Mouse (Mus musculus): Measurements from ENCODE around the gene Igfbp4.

The Igfbp4 gene

GRCm38 (mm10) chr11:99084366-99084765 is 43.3 kb downstream of the Igfbp4 start:
- no peak for DNase-seq

DNA sequence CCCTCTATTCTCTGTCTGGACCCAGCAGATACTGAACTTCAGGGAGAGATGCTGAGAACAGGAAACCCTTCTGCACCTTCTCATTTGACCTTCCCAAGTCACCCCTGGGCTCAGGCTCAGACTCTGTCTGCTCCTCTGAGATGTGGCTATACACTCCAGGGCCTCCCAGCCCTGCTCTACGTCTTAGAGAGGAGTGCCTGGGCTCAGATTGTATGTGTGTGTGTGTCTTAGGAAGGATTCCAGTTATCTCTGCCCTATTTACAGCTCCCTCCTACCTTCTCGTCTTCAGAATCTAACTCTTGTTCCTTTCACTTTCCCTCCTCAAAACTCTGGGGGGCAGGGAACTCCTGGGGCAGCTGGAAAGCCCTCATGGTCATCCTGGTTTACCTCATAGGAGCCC is 47.4 kb downstream of the Igfbp4 start:
- no peak for DNase-seq

DNA sequence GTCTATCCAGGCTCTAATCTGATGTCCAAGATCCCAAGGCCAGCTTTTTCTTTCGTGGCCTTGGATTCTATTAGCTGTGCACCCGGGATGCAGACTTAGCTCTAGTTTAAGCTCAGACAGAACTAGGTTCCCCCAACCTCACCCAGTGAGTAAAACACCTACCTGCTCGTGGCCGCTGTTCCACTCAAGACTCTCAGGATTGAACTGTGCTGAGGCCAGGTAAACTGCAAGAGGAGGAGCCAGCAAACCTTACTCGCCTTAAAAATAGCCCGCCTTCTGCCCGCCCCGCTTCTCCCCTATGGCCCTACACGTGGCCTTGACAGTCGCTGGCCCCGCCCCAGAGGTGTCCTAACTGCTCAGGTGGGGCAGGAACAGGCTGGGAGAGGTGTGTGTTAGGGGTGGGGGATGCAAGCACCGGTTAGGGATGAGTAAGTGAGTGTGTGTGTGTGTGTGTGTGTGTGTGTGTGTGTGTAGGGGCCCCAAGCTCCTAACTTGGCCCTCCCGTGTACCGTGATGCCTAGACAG is 48.1 kb downstream of the Igfbp4 start, which contains the start of gene Tns4:
Gene Tns4 (minus strand): TSS at position 230 of the 525 bp plus-strand sequence.
- no peak for DNase-seq

DNA sequence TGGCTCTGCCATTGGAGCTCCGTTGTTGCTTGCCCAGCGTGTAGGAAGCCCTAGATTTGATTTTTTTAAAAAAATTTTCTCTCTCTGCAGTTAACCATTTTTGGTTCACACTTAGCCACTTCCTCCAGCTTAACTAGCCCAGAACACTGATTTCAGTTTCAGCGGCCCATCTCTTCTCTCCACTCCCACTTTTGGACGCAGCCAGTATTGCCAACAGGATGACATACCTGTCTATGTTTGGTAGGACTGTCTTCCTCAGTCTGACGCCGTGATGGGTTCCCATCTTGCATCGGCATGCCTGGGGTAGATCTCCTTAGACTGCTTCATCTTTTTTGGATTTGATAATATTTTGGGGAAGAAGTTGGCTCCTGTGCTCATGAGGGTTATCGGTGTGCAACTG is 49.3 kb downstream of the Igfbp4 start:
- DNase-seq: no peak

DNA sequence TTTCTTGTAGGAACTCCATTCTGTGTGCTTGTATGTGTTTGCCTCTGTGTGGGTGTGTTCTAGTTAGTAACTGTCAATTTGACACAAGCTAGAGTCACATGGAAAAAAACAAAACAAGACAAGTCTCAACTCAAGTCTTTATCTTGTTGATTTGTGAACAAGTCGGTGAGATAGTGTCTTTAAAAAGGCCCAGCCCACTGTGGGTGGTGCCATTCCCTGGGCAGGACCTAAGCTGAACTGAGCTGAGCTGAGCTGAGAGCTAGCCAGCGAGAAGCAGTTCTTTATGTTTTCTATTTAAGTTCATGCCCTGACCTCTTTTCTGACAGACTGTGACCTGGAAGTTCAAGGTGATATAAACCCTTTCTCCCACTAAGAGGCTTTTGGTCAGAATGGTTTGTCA is 50.6 kb downstream of the Igfbp4 start:
- DNase-seq: no peak

DNA sequence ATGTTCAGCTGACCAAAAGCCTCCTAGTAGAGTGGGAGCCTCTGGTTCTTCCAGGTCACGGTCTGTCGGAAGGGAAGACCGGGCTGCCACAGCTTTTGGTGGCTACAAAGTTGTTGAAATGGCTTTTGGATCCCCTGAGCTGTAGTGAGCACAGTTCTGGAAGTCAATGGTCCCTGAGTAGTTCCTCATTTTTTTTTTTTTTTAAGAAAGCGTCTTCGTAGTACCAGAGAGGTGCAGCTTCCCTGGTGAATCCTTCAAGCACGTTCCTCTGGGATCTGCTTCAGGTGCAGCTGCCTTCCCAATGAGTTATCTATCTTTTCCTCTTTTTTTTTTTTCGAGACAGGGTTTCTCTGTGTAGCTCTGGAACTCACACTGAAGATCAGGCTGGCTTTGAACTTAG is 52.7 kb downstream of the Igfbp4 start:
- DNase-seq: no peak

GRCm38 (mm10) chr11:99094911-99095676 is 54.0 kb downstream of the Igfbp4 start:
- DNase-seq: no peak

DNA sequence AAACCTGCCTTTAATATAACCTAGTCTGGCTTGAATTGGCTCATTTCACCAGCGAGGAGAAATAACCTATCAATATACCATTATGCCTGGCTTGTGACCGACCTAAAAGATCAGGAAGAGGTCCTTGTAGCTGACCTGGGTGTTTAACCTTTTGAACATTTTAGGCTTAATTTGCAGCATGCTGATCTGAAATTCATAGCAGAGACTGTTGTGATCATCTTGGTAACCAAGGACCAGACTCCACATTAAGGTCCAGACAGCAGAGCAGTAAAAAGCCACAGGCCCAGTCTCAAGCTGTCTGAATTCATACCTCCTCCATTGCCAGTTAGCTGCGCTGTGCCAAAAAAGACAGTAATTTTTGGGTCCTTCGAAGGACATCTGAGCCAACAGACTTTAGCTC is 54.7 kb downstream of the Igfbp4 start:
- DNase-seq: no peak

GRCm38 (mm10) chr11:99096417-99096816 is 55.4 kb downstream of the Igfbp4 start:
- no peak for DNase-seq

DNA sequence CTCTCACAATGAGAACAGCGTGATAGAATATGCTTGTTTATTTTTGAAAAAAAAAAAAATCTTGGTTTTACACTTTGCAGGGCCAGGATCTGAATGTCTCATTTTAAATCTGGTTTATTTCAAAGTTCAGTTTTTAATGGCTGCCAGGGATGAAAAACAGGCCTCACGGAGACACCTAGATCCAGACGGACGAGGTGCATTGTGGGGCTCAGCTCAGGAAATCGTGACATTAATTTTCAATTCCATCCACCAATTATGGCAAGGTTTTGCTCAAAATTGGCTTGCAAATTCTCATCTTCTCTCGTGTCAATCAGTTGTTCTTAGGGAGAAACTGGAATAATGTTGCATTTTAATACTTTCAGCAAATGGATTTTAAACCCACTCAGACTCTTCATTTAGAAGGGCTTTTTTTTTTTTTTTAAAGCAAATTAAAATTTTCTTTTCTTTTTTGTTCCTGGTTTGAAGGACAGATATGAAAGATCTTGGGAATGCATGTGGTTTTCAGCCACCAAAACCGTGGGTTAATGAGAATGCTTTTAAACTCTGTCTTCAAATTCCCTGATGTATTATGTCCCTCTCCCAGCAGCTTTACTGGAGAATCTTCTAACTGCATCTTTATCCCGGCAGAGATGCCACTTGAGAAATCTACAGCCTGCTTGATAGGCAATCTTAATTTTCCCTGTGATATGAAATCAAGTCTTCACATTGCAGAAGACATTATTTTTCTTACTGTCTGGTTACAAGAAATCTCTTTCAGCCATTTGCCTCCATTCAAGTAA is 56.1 kb downstream of the Igfbp4 start:
- DNase-seq: no peak

DNA sequence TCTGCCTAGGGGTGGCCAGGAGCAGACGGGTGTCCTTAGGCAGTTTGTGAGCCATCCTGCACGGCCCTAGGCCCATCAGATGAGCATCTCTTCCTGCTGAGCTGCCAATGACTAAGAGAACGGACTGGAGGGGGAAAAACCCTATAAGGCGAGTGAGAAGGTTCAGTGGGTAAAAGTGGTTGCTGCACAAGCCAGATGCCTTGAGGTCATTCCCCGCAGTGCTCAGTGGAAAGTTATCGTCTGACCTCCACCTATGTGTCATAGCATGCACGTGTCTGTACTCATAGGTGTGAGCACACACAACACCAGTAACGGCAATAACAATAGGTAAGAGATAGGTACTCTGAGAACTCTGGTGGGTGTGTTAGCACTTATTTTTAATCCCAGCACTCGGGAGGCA is 57.9 kb downstream of the Igfbp4 start:
- no peak for DNase-seq

GRCm38 (mm10) chr11:99099516-99099915 is 58.5 kb downstream of the Igfbp4 start:
- DNase-seq: no peak

- no peak for DNase-seq
These were observed 59.2 kb downstream of the Igfbp4 start for GRCm38 (mm10) chr11:99100215-99100614.

DNA sequence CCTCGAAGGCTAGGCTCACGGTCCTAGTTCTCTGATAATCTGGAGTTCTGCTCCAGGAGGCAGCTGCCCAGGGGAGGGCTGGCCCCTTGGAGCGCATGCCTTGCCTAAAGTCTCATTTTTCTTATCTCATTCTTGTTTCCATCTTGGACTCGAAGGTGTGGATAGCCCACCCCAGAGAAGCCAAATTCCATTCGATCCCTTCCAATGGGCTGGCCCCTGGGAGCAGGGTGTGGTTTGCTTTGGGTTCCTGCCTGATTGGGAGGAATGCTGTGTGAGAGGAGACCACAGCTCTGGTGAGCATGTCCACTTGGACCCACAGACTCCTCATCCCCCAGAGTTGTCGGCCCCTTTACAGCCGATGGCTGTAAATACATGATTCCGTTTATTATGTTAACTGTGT is 60.6 kb downstream of the Igfbp4 start:
- DNase-seq: no peak

- DNase-seq: no peak
These were observed 61.7 kb downstream of the Igfbp4 start for GRCm38 (mm10) chr11:99102575-99103270.
